Mouse (Mus musculus): Measurements from ENCODE around the gene Scamp3. TPM values are rescaled to one million over a fixed set of nuclear protein-coding genes. Genes with fewer than 3 reads are reported as not detected.
"Not testable (repeated sequence)": the region's sequence is repeated elsewhere in the genome, so short reads cannot be mapped to it uniquely, and the experiment has no call there.

The Scamp3 gene
- total RNA-seq, 2 experiments from 2014 or later: 85.3 to 89.7 TPM

- no peak for DNase-seq
- intact Hi-C loops (cut with DNase I): no loop called here
These were observed 16.1 kb downstream of the Scamp3 start for GRCm38 (mm10) chr3:89193351-89193750.

GRCm38 (mm10) chr3:89193853-89194252 is 16.6 kb downstream of the Scamp3 start:
- intact Hi-C loops (cut with DNase I): no loop called here
- DNase-seq: no peak

- DNase-seq: peak; percentile 94
- intact Hi-C loops (cut with DNase I): no loop called here
These were observed 19.0 kb downstream of the Scamp3 start for GRCm38 (mm10) chr3:89195979-89196877.

GRCm38 (mm10) chr3:89199839-89200238 is 22.6 kb downstream of the Scamp3 start:
- intact Hi-C loops (cut with DNase I): no loop called here
- no peak for DNase-seq

GRCm38 (mm10) chr3:89202253-89203141 is 25.2 kb downstream of the Scamp3 start, which contains the start of gene Gba:
Gene Gba (plus strand): TSS chr3:89202928.
- DNase-seq: peak; percentile 81
- intact Hi-C loops (cut with DNase I): no loop called here

GRCm38 (mm10) chr3:89203142-89203514 is 25.9 kb downstream of the Scamp3 start:
- DNase-seq: no peak
- intact Hi-C loops (cut with DNase I): no loop called here

GRCm38 (mm10) chr3:89206079-89206478 is 28.8 kb downstream of the Scamp3 start:
- DNase-seq: no peak
- intact Hi-C loops (cut with DNase I): no loop called here

GRCm38 (mm10) chr3:89206695-89207094 is 29.4 kb downstream of the Scamp3 start:
- no peak for DNase-seq
- intact Hi-C loops (cut with DNase I): no loop called here

- DNase-seq: no peak
- intact Hi-C loops (cut with DNase I): no loop called here
These were observed 30.9 kb downstream of the Scamp3 start for GRCm38 (mm10) chr3:89208075-89208657.

GRCm38 (mm10) chr3:89208736-89209135 is 31.5 kb downstream of the Scamp3 start:
- DNase-seq: no peak
- intact Hi-C loops (cut with DNase I): no loop called here

GRCm38 (mm10) chr3:89209731-89210130 is 32.5 kb downstream of the Scamp3 start:
- no peak for DNase-seq
- intact Hi-C loops (cut with DNase I): loop anchor here (5.0 kb wide), 1 partner anchor 117 kb away; the partner anchor contains the start of gene Rusc1

- intact Hi-C loops (cut with DNase I): loop anchor here (5.0 kb wide), 1 partner anchor 118 kb away; the partner anchor contains the start of gene Rusc1
- no peak for DNase-seq
These were observed 32.9 kb downstream of the Scamp3 start for GRCm38 (mm10) chr3:89210162-89210561.

- DNase-seq: no peak
- intact Hi-C loops (cut with DNase I): loop anchor here (5.0 kb wide), 1 partner anchor 118 kb away; the partner anchor contains the start of gene Rusc1
These were observed 33.5 kb downstream of the Scamp3 start for GRCm38 (mm10) chr3:89210731-89211130.

GRCm38 (mm10) chr3:89213803-89214530 is 36.7 kb downstream of the Scamp3 start:
- DNase-seq: peak; percentile 95
- intact Hi-C loops (cut with DNase I): loop anchor here (5.0 kb wide), 1 partner anchor 122 kb away; the partner anchor contains the start of gene Rusc1

- intact Hi-C loops (cut with DNase I): loop anchor here (5.0 kb wide), 1 partner anchor 123 kb away; the partner anchor contains the start of gene Rusc1
These were observed 37.6 kb downstream of the Scamp3 start, which contains the start of gene Thbs3 for GRCm38 (mm10) chr3:89214681-89215411. Gene Thbs3 (plus strand): TSS chr3:89215180.

GRCm38 (mm10) chr3:89215853-89216252 is 38.6 kb downstream of the Scamp3 start:
- intact Hi-C loops (cut with DNase I): no loop called here
- DNase-seq: peak; percentile 89

More at GRCm38 (mm10) chr3:89214681-89215411, 37.6 kb downstream of the Scamp3 start, which contains the start of gene Thbs3:
- DNase-seq: no peak

- intact Hi-C loops (cut with DNase I): not testable (repeated sequence)
These were observed 39.1 kb downstream of the Scamp3 start for GRCm38 (mm10) chr3:89216407-89216806.

GRCm38 (mm10) chr3:89218271-89218670 is 41.0 kb downstream of the Scamp3 start:
- no peak for DNase-seq
- intact Hi-C loops (cut with DNase I): no loop called here

More at GRCm38 (mm10) chr3:89216407-89216806, 39.1 kb downstream of the Scamp3 start:
- not testable (repeated sequence) for DNase-seq

GRCm38 (mm10) chr3:89219546-89219945 is 42.3 kb downstream of the Scamp3 start:
- no peak for DNase-seq
- intact Hi-C loops (cut with DNase I): no loop called here

Measured in left cerebral cortex, postnatal 4 days (tissue).